Mouse (Mus musculus) gonadal fat pad, adult 2 months (tissue): Measurements from ENCODE around the gene Gpt2. TPM values are rescaled to one million over a fixed set of nuclear protein-coding genes. Genes with fewer than 3 reads are reported as not detected.

Experiments
- DNase-seq: peaks from one replicate; pipeline ENCODE4 v3.0.0-alpha.2; 2012; ENCODE audit warnings: low read depth
- polyA plus RNA-seq: library from polyadenylated mRNA; depleted of rRNA; stranded (reverse); fragments of >200 nt; gene quantifications from 2 replicates; pipeline ENCODE4 v1.2.3, GENCODE M21; 2012

The Gpt2 gene
- polyA plus RNA-seq, 1 experiment = 86.5 TPM

DNA sequence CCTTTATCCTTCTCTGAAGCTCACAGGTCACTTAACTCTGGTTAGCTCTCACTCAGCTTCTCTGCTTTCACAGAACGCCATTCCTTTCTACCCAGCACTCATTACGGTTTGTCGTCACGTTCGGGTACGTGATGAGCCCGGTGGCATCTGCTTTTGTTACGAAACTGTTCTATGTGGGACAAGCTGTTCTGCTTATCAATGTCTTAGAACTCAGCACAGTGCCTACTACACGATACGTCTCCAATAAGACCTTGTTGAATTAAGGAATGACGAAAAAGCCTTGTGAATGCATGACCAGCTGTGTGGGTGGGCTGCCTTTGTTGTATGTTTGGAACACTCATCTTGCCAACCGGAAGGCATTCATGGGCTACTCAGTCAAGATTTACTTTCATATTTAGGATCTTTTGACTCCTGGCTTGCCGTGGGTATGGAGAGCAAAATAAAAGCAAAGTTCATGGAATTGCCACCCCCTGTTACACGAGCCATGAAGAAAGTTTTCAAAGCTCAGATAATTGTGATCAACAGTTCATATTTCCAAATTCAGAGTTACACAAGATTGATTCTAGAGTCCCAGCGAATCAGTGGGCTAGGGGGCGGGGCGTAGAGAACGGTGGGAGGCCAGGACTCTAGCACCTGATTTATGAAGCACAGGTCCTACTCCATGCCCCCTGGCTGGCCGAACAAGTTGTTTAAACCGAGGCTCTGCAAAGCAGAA is 4.3 kb upstream of the Gpt2 start:
- DNase-seq = peak; percentile 47

- DNase-seq = no peak
These were observed 3.7 kb upstream of the Gpt2 start for GRCm38 (mm10) chr8:85488631-85489030.

DNA sequence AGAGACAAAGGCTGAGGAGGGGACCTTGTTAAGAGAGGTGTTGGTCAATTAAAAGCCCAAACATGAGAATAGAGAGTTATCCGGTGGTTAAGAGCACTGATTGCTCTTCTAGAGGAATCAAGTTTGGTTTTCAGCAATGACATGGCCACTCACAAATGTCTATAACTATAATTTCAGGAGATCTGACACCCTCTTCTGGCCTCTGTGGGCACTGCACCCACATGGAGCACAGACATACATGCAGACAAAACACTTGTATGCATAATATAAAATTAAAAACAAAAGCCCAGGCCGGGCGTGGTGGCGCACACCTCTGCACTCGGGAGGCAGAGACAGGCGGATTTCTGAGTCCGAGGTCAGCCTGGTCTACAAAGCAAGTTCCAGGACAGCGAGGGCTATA is 2.8 kb upstream of the Gpt2 start:
- DNase-seq = no peak

DNA sequence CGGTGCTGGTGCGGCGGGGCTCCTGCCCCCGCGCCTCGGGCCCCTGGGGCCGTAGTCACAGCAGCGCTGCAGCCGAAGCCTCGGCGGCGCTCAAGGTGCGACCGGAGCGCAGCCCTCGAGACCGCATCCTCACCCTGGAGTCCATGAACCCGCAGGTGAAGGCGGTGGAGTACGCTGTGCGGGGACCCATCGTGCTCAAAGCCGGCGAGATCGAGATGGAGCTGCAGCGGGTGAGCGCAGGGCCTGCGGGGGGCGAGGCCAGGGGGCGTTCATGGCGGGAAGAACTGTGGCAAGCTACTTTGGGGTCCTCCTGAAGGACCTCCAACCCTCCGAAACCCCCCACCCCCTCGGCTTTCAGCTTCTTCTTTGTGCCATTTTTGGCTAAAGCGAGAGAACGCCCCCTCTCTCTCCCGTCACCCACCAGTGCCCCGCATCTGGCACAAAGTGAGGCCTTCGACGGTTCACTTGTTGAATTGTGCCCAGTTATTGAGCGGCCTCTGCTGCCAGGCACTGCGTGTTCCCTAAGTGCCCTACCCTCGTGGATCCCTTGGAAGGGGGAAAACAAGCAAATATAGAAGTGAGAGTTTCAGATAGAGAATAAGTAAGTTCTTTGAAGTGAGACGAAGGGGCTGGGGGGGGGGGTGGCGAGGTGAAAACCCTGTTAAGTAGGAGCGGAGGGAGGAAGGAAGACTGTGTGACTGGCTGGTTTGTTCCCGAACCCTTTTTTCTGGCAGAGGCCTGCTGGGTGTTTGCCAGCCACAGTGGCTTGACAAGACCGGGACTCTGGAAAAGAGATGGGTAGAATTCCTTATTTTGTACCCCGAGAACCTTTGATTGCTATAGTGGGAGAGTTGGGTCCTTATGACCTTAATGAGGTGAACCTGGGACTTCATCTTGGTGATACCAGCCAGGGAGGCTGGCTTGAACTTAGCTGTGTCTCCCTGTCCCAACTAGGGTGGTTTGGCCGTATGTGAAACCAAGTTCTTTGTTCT is 860 bp downstream of the Gpt2 start:
- DNase-seq = no peak

GRCm38 (mm10) chr8:85496125-85496524 is 3.7 kb downstream of the Gpt2 start:
- DNase-seq = no peak

DNA sequence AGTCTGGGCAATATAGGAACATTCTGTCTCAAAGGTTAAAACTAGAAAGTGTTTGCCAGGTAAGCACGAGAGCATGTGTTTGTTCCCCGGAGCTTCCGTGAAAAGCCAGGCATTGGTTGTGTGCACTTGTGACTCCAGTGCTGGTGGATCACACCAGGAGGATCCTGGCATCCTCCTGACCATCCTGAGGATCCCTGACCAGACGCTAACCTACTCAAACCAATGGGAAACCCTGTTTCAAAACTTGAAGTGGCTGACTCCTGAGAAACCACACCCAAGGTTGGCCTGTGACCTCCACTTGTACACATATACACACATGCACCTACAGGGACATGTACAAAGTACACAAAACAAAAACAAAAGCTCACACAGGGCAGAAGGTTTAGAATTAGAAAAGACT is 4.4 kb downstream of the Gpt2 start:
- DNase-seq = no peak

- no peak for DNase-seq
These were observed 6.2 kb downstream of the Gpt2 start for GRCm38 (mm10) chr8:85498577-85498976.

GRCm38 (mm10) chr8:85500460-85500859 is 8.1 kb downstream of the Gpt2 start:
- no peak for DNase-seq

DNA sequence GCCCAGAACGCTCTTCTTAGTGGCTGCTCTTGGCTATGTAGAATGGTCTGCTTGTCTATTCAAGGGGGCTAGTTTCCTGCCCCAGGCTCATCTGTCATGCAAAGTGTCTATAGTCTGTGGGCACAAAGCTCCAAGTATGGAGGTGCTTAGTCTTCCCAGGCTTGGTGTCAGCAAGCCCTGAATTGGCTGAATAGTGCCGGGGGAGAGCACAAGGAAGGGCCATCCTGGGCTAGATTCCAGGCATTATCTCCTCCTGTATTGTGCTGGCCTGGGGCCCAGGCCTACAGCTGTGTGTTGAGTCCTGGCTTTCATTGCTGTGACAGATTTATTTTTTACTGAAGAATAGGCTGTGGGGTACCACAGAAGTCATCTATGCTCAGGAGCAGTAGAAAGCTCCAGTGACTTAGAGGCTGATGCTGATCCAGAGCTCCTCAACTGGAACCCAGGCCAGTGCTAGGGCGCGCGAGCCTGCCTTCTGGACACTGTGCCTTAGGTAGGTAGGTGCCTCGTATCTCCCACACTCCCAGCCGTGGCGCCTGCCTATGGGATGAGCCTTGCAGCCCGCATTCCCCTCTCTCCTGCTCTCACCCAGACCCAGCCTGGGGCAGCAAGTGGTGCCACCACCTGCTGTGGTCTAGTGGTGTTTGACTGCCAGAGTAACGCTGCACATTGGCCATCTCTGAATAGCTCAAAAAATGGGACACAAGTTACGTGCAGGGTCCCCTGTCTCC is 8.7 kb downstream of the Gpt2 start:
- DNase-seq = no peak

GRCm38 (mm10) chr8:85502381-85502780 is 10.0 kb downstream of the Gpt2 start:
- DNase-seq = no peak

- DNase-seq = no peak
These were observed 10.7 kb downstream of the Gpt2 start for GRCm38 (mm10) chr8:85503065-85503464.

DNA sequence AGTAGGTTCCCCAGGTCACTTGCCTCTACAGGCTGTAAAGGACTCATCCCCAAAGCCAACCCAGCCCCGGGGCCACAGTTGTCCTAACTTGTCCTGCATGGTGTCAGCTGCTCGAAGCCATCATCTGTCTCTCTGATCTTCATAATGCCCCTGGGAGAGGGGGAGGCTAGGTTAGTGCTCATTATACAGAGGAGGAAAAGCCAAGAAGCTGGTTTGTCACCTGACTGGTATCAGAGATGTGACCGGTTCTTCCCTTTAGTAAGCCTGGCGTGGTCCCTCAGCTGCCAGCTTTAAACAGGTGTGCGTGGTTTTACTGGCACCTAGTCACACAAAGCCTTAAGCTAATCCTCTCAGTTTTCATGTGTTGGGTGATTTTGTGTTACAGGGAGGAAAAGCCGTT is 12.3 kb downstream of the Gpt2 start:
- no peak for DNase-seq

GRCm38 (mm10) chr8:85506620-85507019 is 14.2 kb downstream of the Gpt2 start:
- no peak for DNase-seq

GRCm38 (mm10) chr8:85508661-85509060 is 16.3 kb downstream of the Gpt2 start:
- no peak for DNase-seq

DNA sequence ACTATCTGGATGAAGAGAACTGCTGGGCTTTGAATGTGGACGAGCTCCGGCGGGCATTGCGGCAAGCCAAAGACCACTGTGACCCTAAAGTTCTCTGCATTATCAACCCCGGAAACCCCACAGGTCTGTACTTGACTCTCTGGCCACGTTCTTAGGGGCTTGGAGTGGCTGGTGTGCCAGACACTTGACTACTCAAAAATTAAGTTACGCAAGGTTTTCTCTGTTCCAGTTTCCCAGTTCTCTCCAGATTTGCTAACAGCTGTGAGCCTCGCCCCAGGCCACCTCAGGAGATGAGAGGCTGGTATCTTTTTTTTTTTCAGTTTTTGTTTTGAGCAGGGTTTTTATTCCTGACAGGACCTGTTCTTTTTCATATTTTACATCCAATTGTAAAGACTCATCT is 19.9 kb downstream of the Gpt2 start:
- no peak for DNase-seq

- no peak for DNase-seq
These were observed 20.9 kb downstream of the Gpt2 start for GRCm38 (mm10) chr8:85513283-85513682.

DNA sequence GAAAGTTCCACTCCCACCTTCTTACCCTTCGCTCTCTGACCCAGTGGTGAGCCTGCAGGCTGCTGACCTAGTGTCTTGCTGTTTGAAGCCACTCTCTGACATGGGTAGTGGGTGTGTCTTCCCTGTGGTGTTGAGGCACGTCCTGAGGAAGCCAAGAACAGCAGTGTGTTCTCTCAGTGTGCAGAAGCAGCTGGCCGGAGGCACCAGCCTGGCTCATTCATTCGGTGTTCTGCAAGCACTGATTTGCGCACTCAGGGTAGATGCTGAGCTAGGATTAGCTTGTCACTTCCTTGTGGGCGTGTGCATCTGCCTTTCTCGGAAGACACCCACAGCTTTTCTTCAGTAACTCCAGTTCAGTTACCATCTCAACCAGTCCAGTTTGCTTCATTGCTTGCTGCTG is 23.0 kb downstream of the Gpt2 start:
- DNase-seq = peak; percentile 100

GRCm38 (mm10) chr8:85517336-85517735 is 25.0 kb downstream of the Gpt2 start:
- peak; percentile 93 for DNase-seq

DNA sequence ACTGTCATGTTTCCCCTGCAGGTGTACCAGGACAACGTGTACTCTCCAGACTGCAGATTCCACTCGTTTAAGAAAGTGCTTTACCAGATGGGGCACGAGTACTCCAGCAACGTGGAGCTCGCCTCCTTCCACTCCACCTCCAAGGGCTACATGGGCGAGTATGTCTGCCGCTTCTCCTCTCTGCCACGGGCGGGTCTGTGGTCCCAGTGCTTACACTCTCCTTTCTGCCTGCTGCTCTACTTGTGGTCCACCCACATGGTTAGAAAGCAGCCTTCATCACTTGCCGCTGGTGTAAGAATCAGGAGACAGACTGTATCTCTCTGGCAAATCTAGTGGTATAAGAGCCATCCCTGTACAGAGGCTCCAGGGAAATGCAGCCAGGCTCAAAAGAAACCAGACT is 25.6 kb downstream of the Gpt2 start:
- DNase-seq = no peak

- DNase-seq = no peak
These were observed 28.2 kb downstream of the Gpt2 start for GRCm38 (mm10) chr8:85520586-85520985.

- DNase-seq = no peak
These were observed 29.0 kb downstream of the Gpt2 start for GRCm38 (mm10) chr8:85521332-85521731.

GRCm38 (mm10) chr8:85524086-85524485 is 31.7 kb downstream of the Gpt2 start:
- no peak for DNase-seq
